Mouse (Mus musculus) heart, postnatal 25 days (tissue): ENCODE data around the gene Dgkg. TPM values are rescaled to one million over a fixed set of nuclear protein-coding genes. Genes with fewer than 3 reads are reported as not detected.
A peak's percentile ranks its signal among the peaks of the same experiment; 100 is the strongest.

ENCODE experiments used
- DNase-seq: peaks from one replicate; pipeline ENCODE4 v3.0.0; 2022; ENCODE audit warnings: low spot score
- intact Hi-C: fragments of 180-260 bp; cut with DNase I; formaldehyde crosslinking; loops from one replicate; pipeline ENCODE4 v1.15.1; 2025
- total RNA-seq, 2 experiments: library from RNA; stranded (reverse); gene quantifications; 2 replicates each; pipeline ENCODE4 v1.2.3; 2021

Dgkg gene
- under 1 TPM; 0.50 to 0.57 TPM for total RNA-seq

DNA sequence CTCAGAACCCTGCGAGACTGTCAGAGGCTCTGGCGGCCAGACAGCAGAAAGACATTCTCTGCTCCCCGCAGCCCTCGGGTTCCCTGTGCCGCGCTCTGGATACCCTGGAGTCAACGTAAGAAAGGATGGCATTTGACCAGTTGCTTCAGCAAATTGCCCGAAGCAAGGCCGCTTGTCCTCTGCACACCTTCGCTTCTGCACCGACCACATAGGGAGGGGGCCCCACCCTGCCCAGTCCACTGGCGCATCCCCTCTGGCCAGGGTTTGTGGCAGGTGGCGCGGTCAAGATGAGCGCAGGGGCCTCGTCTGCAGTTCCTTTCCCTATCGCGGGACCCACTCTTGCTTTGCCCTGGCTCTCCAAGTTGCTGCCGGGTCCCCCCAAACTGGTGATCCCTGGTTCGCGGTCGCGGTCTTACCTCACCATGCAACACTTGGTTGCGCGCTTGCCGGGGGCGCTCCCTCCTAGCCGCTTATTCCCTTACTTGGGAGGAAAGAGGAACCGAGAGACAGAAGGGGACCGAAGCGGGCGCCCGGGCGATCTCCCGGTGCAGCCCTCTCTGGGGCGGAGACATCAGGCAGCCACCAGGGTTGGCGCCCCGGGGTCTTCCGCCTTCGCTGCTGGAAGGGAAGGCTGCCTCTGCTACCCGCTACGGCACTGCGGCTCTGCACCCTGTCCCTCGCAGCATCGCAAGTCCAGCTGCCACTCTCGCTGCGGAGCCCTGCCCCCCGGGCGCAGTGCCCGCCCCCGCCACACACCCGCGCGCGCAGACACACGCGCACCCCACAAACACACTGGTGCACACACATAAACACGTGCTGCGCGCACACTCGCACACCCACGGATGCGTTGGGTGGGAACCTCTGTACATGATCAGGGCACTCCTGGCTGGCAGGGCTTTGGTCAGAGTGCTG lies at the start of gene Dgkg:
Dgkg (minus strand) TSS at position 689 of the 912 bp plus-strand sequence.
- peak; percentile 8 for DNase-seq
- intact Hi-C loops = no loop called here

DNA sequence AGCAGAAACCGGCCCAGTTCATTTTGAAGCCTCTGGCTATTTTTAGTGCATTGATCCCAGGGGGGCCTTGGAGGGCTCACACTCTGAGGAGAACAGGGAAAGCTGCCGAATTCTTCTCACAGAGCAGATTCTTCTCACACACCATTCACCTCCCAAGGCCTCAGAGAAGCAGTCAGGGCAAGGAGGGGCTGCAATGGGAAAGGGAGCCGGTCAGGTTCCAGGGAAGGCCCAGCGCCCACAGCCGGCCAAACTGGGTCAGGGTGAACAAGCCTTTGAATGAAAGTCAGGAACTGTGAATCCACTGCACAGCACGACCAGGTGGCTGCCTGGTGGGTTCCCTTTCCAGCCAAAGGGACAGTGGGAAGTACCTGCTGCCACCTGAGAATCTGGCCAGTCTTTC lies 47.9 kb upstream of the Dgkg start:
- intact Hi-C loops = loop anchor here (5.0 kb wide), 1 partner anchor 62 kb away; no protein-coding TSS in a partner anchor

DNA sequence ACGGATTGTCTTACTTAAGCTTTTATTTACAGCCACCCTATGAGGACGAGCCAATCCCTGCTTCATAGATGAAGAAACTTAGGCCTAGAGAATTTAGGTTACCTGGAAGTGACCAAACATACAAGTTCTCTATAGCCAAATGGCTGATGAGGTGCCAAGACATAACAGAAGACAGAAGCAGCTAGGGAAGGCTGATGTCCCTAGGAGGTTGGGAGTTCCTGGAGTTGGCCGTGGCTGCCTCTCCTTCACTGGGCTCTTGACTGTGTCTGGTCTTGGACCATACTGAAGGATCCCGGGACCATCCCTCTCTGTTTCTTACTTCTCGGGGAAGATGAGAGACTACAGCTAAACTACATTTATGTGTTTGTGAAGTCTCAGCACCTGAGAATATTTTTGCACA lies 47.1 kb upstream of the Dgkg start:
- intact Hi-C loops = loop anchor here (5.0 kb wide), 1 partner anchor 63 kb away; no protein-coding TSS in a partner anchor
- no peak for DNase-seq

More for the DNA sequence above, 47.9 kb upstream of the Dgkg start:
- no peak for DNase-seq

DNA sequence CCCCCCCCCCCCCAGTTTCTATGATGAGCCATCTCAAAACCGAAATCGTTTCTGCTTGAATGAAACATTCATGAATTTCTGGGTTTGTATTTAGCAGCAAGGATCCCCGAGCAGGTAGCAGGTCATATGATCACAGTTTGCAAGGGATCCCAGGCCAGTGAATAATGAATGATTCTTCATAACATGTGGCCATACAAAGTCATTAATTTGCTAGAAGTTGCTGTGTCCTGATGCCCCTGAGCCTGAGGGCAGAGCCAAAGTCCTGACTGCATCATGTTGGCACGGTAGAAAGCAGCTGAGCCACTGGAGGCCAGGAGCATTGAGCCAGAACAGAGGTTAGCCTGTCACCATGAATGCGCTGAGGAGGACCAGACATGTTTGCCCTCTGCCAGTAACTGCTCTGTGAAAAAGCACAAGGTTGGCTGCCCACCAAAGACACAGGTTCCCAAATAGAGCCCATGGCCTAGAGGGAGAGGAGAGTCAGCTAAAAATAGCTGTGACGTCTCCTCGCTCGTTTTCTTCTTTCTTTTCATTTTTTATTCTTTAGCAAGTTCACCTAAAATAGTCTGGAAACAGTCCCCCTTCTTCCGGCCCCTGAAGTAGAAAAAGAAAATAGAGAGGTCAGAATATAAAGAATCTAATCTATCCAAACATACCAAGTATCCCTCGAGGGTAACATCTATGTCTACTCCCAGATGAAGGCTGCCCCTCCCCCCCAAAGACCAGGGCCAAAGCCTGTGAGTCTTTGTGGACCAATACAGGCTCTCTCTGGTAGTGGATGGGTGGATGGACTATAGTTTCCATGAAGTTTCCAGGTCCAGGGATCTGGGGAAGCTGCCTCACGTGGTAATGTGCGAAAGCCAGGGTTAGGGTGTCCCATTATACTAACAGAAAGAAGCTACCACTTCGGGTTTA lies 42.1 kb upstream of the Dgkg start:
- DNase-seq = peak; percentile 55
- intact Hi-C loops = no loop called here

DNA sequence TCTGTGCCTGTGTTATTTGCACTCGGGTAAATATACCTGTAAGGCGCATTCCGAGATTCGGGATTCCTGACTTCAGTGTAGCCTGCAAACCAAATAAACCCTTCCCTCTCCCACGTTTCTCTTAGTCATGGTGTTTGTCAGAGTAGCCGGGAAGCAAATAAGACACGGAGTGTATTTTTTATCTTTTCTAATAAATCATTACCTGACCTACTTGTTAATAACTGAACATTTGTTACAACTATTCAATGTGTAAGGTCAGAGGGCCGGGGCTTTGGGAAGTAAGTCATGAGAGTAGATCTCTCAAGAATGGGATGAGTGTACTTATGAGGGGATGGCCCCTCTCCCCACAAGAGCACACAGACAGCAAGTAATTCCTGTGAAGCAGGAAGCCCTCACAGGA lies 41.1 kb upstream of the Dgkg start:
- no peak for DNase-seq
- intact Hi-C loops = no loop called here

DNA sequence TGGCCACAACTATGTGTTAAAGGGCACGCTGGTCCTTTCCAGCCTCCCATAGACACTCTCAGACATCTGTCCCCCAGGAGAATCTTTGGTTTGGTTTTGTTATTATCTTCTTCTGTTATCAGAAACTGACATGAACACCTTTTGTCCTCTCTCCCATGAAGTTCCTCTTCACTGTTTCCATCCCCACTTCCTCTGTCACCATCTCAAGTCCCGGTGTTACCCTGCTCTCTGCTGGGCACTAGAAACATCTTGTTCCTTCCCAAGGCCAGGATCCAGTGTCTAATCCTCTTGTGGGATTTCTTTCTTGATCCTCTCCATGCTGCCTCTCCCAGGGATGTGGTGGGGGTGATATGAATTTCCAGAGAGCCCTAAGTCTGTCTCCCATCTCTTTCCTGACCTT lies 32.6 kb upstream of the Dgkg start:
- intact Hi-C loops = no loop called here
- no peak for DNase-seq

DNA sequence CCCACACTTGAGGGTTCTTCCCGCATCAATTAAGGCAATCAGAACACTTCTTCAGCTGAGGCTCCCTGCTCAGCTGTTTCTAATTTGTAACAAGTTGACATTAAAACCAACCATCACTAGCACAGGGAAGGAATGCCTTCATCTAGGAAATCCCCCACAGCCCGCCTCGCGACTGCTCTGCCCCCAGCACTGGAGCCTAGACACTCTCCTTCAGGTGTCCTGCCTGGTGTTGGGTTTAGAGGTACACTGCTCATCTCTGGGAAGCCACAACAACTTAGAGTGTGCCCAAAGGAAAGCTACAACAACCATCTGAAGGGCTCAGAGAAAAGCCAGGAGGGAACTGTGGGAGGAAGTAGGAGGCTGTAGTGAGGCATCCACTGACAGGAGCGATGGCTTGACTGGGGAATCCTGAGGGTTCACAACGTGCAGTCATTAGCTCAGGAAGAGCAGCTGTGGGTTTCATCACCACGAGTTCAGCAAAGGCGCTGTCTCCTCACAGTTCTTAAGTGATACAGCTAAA lies 30.8 kb upstream of the Dgkg start:
- DNase-seq = no peak
- intact Hi-C loops = no loop called here

DNA sequence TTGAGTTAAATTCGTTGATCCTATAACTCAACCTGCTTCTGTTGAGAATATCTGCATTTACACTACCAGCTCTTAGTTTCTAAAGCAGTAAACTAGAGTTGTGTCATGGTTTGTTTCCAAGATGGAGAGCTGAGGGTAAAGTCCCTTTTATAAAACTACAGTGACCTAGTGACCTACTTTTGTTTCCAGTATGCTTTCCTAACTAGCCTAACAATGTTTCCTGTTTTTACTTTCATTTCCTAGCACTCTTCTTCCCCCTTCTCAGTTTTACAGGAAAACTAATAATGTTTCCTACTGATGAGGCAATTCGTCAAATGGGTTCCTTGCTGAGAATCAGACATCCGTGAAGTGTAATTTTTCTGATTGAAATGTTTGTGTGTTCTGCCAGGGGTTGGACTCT lies 26.6 kb upstream of the Dgkg start:
- intact Hi-C loops = no loop called here
- no peak for DNase-seq

DNA sequence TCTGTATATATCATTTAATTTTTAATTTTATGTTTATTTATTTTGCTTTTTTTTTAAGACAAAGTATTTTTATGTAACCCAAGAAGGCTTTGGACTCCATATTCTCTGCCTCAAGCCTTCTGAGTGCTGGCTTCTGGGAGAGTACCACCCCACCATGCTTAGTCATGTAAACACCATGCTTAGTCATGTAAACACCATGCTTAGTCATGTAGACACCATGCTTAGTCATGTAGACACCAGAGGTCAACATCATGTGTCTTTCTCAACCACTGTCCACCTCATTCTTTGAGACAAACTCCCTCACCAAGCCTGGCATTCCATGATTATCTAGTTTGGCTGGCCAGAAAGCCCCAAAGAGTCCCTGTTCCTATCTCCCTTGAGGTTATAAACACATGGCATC lies 25.7 kb upstream of the Dgkg start:
- DNase-seq = no peak
- intact Hi-C loops = no loop called here

DNA sequence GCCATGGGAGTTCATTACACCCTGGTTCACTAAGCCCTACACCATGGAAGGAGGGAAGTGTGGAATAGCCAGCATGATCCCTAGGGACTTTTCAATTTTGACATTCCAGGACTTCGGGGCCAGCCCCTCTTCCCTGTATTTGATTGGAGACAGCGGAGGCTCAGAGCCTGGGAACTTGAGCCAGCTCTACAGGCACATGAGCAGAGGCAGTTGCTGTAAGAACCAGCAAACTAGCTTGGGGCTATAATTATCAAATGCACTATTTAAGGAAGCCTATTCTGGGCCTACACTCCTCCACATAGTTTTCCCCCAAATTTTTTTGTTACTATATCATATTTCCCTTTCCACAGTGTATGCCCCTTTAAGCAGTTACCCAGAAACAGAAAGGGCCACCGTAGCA lies 22.6 kb upstream of the Dgkg start:
- no peak for DNase-seq

DNA sequence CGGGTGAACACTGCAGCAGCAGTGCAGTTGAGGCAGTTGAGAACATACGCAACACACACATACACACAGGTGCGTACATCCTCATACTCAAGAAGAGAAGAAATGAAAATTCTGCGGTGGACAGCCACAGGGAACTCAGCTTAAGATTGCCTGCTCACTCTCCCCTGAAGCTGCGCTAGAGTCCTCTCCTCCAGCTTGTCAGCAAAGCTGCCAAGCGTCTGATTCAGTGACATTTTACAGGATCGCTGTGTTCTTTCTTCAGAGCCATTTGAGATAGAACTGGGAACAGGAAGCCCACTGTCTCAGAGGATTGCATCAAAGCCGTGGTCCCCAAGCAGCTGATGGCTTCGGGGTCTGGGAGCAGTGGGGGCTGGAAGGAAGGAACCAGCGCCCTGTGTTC lies 17.6 kb upstream of the Dgkg start:
- intact Hi-C loops = no loop called here
- DNase-seq = no peak

More for the DNA sequence above, 22.6 kb upstream of the Dgkg start:
- intact Hi-C loops = no loop called here

DNA sequence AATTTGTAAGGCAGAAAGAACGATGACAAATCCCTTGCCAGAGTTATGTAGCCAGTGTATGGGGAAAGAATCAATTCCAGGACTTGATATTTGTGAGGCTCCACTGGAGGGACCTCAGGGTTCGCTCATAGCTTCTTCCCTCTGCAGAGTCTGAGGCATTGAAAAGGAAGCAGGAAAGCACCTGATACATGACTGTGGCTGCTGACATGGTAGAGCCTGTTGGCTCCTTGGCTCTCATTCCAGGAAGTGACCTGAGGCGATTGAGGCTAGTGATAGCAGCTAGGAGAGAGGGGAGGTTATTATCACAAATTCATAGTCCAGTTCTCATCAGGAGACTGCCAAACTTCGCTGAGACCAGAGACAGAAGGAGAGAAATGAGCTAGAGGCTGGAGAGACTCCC lies 17.1 kb upstream of the Dgkg start:
- no peak for DNase-seq
- intact Hi-C loops = no loop called here

DNA sequence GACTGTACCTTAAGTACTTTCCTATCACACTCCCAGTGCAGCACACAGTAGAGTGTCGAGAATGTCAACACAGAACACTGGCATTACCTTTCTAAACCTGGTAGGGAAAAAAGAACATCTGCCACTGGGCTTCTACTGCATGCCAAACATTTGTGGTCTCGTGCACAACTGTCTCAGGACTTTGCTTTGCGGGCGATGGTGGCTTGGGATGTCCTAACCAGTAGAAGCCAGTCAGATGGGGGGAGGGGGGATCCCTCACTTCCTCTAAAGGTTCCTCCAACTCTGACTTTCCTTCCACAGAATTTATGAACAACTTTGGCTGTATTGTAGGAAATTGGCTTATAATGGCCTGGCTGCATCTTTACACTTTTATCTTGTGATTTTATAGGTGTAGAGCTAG lies 7.0 kb upstream of the Dgkg start:
- DNase-seq = no peak
- intact Hi-C loops = no loop called here

DNA sequence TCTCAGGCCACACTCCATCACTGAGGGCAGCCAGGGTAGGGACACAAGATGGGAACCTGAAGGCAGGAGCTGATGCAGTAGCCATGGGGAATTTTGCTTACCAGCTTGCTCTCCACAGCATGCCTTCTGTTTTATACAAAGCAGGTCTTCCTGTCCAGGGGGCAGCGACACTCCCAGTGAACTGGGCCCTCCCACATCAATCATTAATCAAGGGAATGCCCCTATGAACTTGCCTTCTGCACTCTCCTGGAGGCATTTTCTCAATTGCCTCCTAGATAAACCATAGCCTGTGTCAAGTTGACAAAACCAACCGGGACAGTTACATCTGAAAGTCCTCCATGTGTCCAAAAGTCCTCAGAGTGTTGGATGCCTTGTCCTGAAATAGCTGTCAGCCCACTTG lies 6.1 kb upstream of the Dgkg start:
- DNase-seq = no peak
- intact Hi-C loops = no loop called here

DNA sequence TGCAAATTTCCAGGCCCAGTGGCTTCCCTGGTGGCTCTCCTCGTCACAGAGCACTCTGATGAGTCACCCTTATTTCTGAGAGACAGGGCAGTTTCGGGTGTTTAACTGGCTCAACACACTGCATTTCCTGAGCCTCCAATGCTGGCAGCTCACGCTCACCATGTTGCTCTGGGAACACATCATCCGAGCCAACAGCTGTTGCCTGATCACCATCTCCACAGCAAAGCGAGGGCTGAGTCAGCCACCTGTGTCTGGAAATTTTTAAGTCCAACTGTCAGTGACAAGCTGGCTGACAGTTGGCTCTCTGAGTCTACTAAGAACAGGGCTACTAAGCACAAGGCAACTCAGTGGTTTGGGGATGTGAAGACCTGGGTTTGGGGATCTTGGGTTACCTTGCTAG lies 4.1 kb upstream of the Dgkg start:
- intact Hi-C loops = no loop called here
- DNase-seq = no peak

DNA sequence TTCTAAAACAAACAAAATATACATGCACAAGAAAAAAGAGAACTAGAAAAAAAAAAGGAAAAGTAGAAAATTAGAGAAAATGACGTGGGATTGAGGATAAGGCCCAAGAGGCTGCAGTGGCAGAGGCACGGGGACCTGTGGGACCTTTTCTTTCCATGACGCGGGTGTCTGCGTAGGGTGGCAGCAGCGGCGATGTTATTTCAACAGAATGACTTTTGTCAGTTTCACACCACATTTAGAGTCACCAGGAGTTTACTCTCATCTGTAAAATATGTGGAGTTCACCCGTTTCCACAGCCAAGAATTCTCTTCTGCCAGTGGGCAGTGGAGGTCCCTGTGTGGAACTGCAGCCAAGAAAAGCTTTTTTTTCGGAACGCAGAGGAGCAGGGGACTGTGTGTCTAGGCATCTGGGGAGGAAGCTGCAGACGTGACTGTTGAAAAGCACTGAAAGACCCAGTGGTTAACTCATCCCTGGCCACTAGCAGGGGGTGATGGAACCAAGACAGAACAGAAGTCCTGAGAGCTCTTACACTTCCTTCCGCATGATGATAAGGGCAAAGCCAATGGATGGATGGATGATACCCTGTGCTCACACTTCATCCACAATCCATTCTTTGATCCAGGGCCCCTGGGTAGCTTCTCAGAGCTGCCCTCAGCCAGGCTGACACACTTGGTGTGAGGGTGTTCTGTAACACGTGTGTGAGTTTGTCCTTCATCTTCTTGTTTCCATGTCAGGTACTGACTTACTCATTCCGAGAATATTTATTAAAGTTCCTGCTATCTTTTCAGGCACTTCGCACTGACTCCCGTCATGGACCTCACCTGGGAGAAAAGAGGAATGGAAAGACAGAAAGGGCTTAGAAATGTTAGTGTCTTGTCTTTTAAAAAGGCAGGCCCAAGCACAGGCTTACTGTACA lies 1.1 kb upstream of the Dgkg start:
- no peak for DNase-seq
- intact Hi-C loops = no loop called here

DNA sequence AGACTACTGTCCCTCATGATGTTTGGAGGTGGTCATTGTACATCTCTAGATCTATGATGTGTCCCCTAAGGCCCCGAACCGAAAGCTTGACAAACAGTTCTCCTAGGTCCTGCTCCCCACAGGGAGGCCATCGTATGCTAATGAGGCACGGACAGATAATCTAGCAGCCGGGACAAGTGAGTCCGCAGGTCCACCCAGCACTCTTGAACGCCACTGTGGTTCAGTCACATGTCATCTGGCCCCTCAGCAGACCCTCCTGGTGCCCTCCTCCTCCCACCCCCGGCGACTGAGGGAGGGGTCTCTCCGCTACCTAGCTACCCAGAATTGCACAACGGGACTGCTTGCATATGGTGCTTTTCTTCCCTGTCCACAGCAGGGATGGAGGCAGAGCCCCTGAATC lies 1.2 kb downstream of the Dgkg start:
- intact Hi-C loops = no loop called here
- no peak for DNase-seq

DNA sequence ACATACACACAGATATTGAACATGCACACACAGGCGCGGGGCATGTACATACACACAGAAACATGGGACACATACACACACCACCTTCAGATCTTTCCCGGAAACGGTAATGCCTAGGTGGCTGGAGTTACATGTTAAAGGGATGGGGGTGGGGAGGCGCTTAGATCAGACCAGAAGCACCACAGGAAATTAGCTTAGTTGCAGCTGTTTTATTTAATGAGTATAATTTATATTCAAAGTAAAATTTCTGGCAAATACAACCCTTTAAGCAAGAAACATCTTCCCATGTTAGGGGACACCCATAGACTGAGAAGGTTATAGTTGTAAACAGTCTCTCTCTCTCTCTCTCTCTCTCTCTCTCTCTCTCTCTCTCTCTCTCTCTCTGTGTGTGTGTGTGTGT lies 1.8 kb downstream of the Dgkg start:
- intact Hi-C loops = no loop called here
- no peak for DNase-seq

DNA sequence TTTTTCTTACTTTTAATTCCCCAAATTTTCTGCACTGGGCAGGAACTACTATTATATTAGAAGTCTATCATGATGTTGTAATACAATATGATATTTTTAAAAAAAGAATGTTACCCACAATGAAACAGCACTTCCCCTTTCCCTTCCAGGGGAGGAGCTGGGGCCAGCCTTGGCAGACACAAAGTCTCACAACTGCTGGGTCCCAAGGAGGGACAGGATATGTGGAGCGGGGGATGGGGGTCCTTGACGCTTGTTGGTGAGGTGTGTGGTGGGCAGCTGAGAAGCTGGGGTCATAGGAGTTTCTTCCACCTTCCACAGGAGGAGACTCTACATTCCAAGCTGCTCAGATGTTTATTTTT lies 2.6 kb downstream of the Dgkg start:
- no peak for DNase-seq
- intact Hi-C loops = no loop called here
